Mouse (Mus musculus): ENCODE measurements around the gene Opa1.

DNA sequence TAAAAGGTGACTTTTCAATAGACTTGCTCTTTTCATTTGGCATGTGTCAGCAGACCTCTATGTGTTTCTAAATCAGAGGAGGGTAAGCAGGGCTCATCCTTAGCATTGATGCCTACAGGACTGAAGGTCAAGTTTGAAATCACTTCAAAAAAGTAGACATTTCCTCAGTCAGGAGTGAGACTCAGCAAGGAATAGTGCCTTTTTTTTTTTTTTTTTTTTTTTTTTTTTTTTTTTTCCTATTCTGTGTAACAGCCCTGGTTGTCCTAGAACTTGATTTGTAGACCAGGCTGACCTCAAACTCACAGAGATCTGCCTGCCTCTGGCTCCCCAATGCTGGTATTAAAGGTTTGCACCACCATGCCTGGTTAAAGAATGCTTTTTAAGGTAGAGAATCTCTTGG is 67.1 kb downstream of the Opa1 start:
- TF ChIP-seq CTCF (IDR thresholded peaks at IDR 0.05), result no peak
- no peak for TF ChIP-seq EP300 (IDR thresholded peaks at IDR 0.05; ENCODE audit: insufficient read depth, low read depth, low read length)
- no peak for TF ChIP-seq POLR2A (IDR thresholded peaks at IDR 0.05; ENCODE audit: insufficient read depth, low read depth, low read length)

All from heart, adult 2 months (tissue).